Mouse (Mus musculus) intestine, postnatal 0 days (tissue): Measurements from ENCODE around the gene Bdkrb2. TPM values are rescaled to one million over a fixed set of nuclear protein-coding genes. Genes with fewer than 3 reads are reported as not detected.

Experiments used
- ATAC-seq: fragments of 200-750 bp; cut with Nextera tagmentation; 2 replicates; pipeline ENCODE4 v1.8.0; 2017; ENCODE audit warnings: mild to moderate bottlenecking, moderate TSS enrichment, moderate library complexity
- H3K27ac ChIP-seq: fragments of 300-500 bp; sonication (generic); 2 replicates; pipeline ENCODE4 v1.5.1; 2014; ENCODE audit warnings: mild to moderate bottlenecking, low read depth, low read length, moderate library complexity
- H3K27me3 ChIP-seq: fragments of 300-500 bp; sonication (generic); replicated peaks from 2 replicates; pipeline ENCODE4 v1.6.1; 2014; ENCODE audit warnings: low read length, mixed read lengths; ENCODE audit not compliant: control insufficient read depth, insufficient read depth
- H3K36me3 ChIP-seq: fragments of 300-500 bp; sonication (generic); 2 replicates; pipeline ENCODE4 v1.6.1; 2014; ENCODE audit warnings: mild to moderate bottlenecking, moderate library complexity; ENCODE audit not compliant: control insufficient read depth, insufficient read depth
- H3K4me1 ChIP-seq: fragments of 300-500 bp; sonication (generic); replicated peaks from 2 replicates; pipeline ENCODE4 v1.6.1; 2014; ENCODE audit warnings: antibody characterized with exemption, low read length, mixed read lengths; ENCODE audit not compliant: control insufficient read depth, insufficient read depth
- H3K4me2 ChIP-seq: fragments of 300-500 bp; sonication (generic); replicated peaks from 2 replicates; pipeline ENCODE4 v1.6.1; 2014; ENCODE audit warnings: low read depth, mild to moderate bottlenecking, moderate library complexity
- H3K4me3 ChIP-seq: fragments of 300-500 bp; sonication (generic); 2 replicates; pipeline ENCODE4 v1.5.1; 2014; ENCODE audit warnings: low read depth, low read length
- H3K9ac ChIP-seq: fragments of 300-500 bp; sonication (generic); 2 replicates; pipeline ENCODE4 v1.6.1; 2014; ENCODE audit warnings: mild to moderate bottlenecking, low read depth, low read length
- H3K9me3 ChIP-seq: fragments of 300-500 bp; sonication (generic); 2 replicates; pipeline ENCODE4 v1.6.1; 2016; ENCODE audit warnings: mixed run types; ENCODE audit not compliant: control insufficient read depth
- CTCF ChIP-seq: sonication (generic); IDR thresholded peaks from 2 replicates; pipeline ENCODE4 v1.5.1; 2016; ENCODE audit warnings: low read depth, mild to moderate bottlenecking, control low read depth, antibody characterized with exemption, moderate library complexity
- WGBS: fragments of 180-500 bp; shearing (Covaris S2); extraction: QIAGEN DNeasy Blood & Tissue Kit; methylation state at CpG from one replicate; pipeline ENCODE4 v1.1.7; 2014; 5-methylcytosine and 5-hydroxymethylcytosine counted together
- polyA plus RNA-seq: library from polyadenylated mRNA; unstranded; fragments of >200 nt; fragmentation: Nextera tagmentation; extraction: Ambion mirVana; gene quantifications from 2 replicates; pipeline ENCODE4 v1.2.1, GENCODE M21; 2015

Bdkrb2 gene
- polyA plus RNA-seq, 1 experiment from 2014 or later, result 4.4 TPM

DNA sequence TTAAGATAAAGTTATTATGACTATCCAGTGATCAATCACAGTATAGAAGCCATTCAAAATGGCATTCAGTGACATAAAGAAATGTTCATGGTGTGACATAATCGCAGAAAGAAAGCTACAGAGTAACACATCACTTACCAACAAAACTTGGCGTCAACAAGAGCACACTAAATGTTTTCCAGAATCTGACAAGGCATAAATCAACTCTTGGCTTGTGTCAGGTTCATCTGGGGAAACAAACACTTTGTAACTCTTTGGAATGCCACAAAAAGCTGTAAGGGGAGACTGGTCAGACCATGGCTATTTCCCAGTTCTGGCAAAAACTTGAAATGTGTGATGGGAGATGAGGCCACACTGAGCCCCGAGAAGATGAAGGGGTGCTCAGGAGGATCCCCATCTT lies 36.8 kb upstream of the Bdkrb2 start:
- Histone ChIP-seq H3K9me3 (no peaks in the 10 kb centered on the region), H3K4me2 (no peak overlapping the region), H3K9ac (no peak overlapping the region), H3K4me1 (no peaks in the 10 kb centered on the region), H3K36me3 (no peaks in the 10 kb centered on the region), H3K27ac (no peak overlapping the region), H3K27me3 (no peaks in the 10 kb centered on the region), H3K4me3 (no peak overlapping the region)
- no peak for TF ChIP-seq CTCF
- 70% methylated on average over 3 of the region's 3 CpGs for WGBS
- ATAC-seq, result no peak

DNA sequence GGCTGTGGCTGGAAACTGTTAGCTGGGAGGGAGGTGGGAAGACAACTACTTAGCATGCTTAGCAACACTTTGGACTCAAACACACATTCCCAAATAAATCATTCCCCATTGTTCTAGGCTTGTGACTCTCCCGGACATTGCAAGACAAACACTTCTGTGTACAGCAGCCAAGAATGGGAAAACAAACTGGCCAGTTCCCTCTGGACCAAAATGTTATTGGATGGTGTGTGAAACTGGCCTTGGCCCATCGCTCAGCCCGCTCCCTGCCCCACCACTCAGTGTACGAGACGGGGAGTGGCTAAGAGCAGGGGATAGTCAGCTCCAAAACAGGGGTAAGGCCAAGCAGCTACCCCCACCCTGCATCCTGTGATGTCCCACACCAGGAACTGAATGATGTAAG lies 36.2 kb upstream of the Bdkrb2 start:
- H3K4me1 ChIP-seq, result no peaks in the 10 kb centered on the region
- no peaks in the 10 kb centered on the region for H3K27me3 ChIP-seq
- no peak overlapping the region for H3K4me3 ChIP-seq
- H3K9ac ChIP-seq, result no peak overlapping the region
- no peak for ATAC-seq
- H3K36me3 ChIP-seq, result no peaks in the 10 kb centered on the region
- H3K27ac ChIP-seq, result no peak overlapping the region
- WGBS, result 51% methylated on average over 5 of the region's 5 CpGs
- no peak overlapping the region for H3K4me2 ChIP-seq
- TF ChIP-seq CTCF, result no peak
- H3K9me3 ChIP-seq, result no peaks in the 10 kb centered on the region

DNA sequence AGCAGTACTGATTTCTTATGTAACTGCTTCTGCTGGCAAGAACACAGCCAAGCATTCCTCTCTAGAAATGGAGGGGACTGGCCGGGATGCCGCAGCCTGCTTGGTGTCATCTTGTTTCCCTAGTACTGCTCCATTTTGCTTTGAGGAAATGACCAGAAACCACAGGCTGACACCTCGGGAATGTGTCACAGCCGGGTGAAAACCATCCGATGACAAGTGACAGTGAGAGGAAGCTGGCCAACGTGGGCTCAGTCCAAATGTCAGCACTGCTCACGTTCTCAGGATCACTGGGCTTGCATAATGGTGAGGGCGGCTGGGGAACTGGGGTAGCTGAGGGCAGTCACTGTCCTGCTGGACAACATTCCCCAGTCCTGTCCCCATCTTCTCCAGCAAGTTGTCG lies 33.5 kb upstream of the Bdkrb2 start:
- Histone ChIP-seq H3K4me1 (no peaks in the 10 kb centered on the region), H3K4me2 (no peak overlapping the region), H3K4me3 (no peak overlapping the region), H3K9ac (no peak overlapping the region), H3K36me3 (no peaks in the 10 kb centered on the region), H3K27ac (no peak overlapping the region), H3K27me3 (no peaks in the 10 kb centered on the region), H3K9me3 (no peaks in the 10 kb centered on the region)
- TF ChIP-seq CTCF, result no peak
- ATAC-seq, result no peak
- WGBS, result 72% methylated on average over 9 of the region's 9 CpGs

- Histone ChIP-seq H3K27ac (no peak overlapping the region), H3K4me2 (no peak overlapping the region), H3K9ac (no peak overlapping the region), H3K27me3 (no peaks in the 10 kb centered on the region), H3K4me3 (no peak overlapping the region), H3K4me1 (no peaks in the 10 kb centered on the region), H3K36me3 (no peaks in the 10 kb centered on the region), H3K9me3 (no peaks in the 10 kb centered on the region)
- TF ChIP-seq CTCF, result no peak
- ATAC-seq, result no peak
- 62% methylated on average over 8 of the region's 8 CpGs for WGBS
These were observed 31.2 kb upstream of the Bdkrb2 start for GRCm38 (mm10) chr12:105531724-105532371.

DNA sequence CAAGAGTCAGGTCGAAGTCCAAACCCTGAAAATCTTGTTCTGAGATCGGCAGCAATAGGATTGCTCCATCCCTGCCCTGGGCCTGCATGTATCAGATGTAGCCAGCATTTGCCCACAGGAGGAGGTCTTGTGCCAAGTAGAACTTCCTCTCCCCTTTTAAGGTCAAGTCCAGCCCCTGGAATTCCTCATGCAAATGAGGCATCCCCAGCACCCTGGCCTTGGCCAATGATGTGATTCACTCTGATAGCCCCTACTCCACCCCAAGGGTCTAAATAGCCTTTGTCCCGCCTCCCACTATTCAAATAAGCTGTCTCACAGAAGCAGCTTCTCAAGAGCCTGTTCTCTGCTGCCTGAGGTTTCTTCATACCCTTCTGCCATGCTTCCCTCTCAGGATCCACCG lies 28.2 kb upstream of the Bdkrb2 start:
- 0 out of 2 replicates have a peak overlapping the region, but pooled peaks have one; percentile 15 for H3K27ac ChIP-seq
- no peak for TF ChIP-seq CTCF
- no peak for ATAC-seq
- no peaks in the 10 kb centered on the region for H3K9me3 ChIP-seq
- no peak overlapping the region for H3K9ac ChIP-seq
- no peaks in the 10 kb centered on the region for H3K36me3 ChIP-seq
- 85% methylated on average over 4 of the region's 4 CpGs for WGBS
- no peaks in the 10 kb centered on the region for H3K27me3 ChIP-seq
- H3K4me1 ChIP-seq, result no peaks in the 10 kb centered on the region
- no peak overlapping the region for H3K4me3 ChIP-seq
- no peak overlapping the region for H3K4me2 ChIP-seq

GRCm38 (mm10) chr12:105535968-105536760 lies 26.9 kb upstream of the Bdkrb2 start:
- Histone ChIP-seq H3K9me3 (no peaks in the 10 kb centered on the region), H3K27me3 (no peaks in the 10 kb centered on the region), H3K36me3 (no peaks in the 10 kb centered on the region), H3K9ac (no peak overlapping the region), H3K27ac (no peak overlapping the region), H3K4me1 (no peaks in the 10 kb centered on the region), H3K4me2 (no peak overlapping the region), H3K4me3 (no peak overlapping the region)
- no peak for ATAC-seq
- TF ChIP-seq CTCF, result no peak
- 69% methylated on average over 13 of the region's 13 CpGs for WGBS
